Mouse (Mus musculus): ENCODE results near the gene Ppp2r5e. TPM values are rescaled to one million over a fixed set of nuclear protein-coding genes. Genes with fewer than 3 reads are reported as not detected.

The Ppp2r5e gene
- polyA plus RNA-seq, 1 experiment = 17.3 TPM

- H3K4me1 ChIP-seq (ENCODE audit: control insufficient read depth, insufficient read depth, low read length) = peaks cover 25% of the 10 kb centered on the region
- H3K4me3 ChIP-seq (ENCODE audit: insufficient read depth, low read depth, low read length) = no peak overlapping the region
- 69% methylated on average over 9 of the region's 9 CpGs for WGBS
- H3K27me3 ChIP-seq (replicated peaks; ENCODE audit: control insufficient read depth, insufficient read depth, low read length) = no peaks in the 10 kb centered on the region
- no peak for DNase-seq
- H3K27ac ChIP-seq (ENCODE audit: insufficient read depth, low read depth, low read length) = no peak overlapping the region
- no peak for TF ChIP-seq POLR2A (IDR thresholded peaks at IDR 0.05; ENCODE audit: low read depth, low read length)
- TF ChIP-seq CTCF (conservative IDR thresholded peaks at IDR 0.05; ENCODE audit: insufficient read depth, insufficient read length, low read depth, low read length) = no peak
- no peaks in the 10 kb centered on the region for H3K36me3 ChIP-seq (ENCODE audit: control insufficient read depth, insufficient read depth, low read length)
Observed at GRCm38 (mm10) chr12:75548999-75549398, 47.0 kb downstream of the Ppp2r5e start.

- no peak overlapping the region for H3K4me3 ChIP-seq (ENCODE audit: insufficient read depth, low read depth, low read length)
- TF ChIP-seq CTCF (conservative IDR thresholded peaks at IDR 0.05; ENCODE audit: insufficient read depth, insufficient read length, low read depth, low read length) (no peak), POLR2A (IDR thresholded peaks at IDR 0.05; ENCODE audit: low read depth, low read length) (no peak)
- H3K27me3 ChIP-seq (replicated peaks; ENCODE audit: control insufficient read depth, insufficient read depth, low read length) = no peaks in the 10 kb centered on the region
- DNase-seq = no peak
- whole genome bisulfite sequencing = 64% methylated on average over 3 of the region's 3 CpGs
- H3K27ac ChIP-seq (ENCODE audit: insufficient read depth, low read depth, low read length) = no peak overlapping the region
- H3K36me3 ChIP-seq (ENCODE audit: control insufficient read depth, insufficient read depth, low read length) = no peaks in the 10 kb centered on the region
- peaks cover 29% of the 10 kb centered on the region for H3K4me1 ChIP-seq (ENCODE audit: control insufficient read depth, insufficient read depth, low read length)
Observed at GRCm38 (mm10) chr12:75547174-75547573, 48.9 kb downstream of the Ppp2r5e start.

- 68% methylated on average over 5 of the region's 5 CpGs for WGBS
- Histone ChIP-seq H3K27me3 (replicated peaks; ENCODE audit: control insufficient read depth, insufficient read depth, low read length) (no peaks in the 10 kb centered on the region), H3K27ac (ENCODE audit: insufficient read depth, low read depth, low read length) (no peak overlapping the region), H3K36me3 (ENCODE audit: control insufficient read depth, insufficient read depth, low read length) (no peaks in the 10 kb centered on the region), H3K4me1 (ENCODE audit: control insufficient read depth, insufficient read depth, low read length) (peaks cover 29% of the 10 kb centered on the region), H3K4me3 (ENCODE audit: insufficient read depth, low read depth, low read length) (no peak overlapping the region)
- TF ChIP-seq POLR2A (IDR thresholded peaks at IDR 0.05; ENCODE audit: low read depth, low read length) = no peak
- TF ChIP-seq CTCF (conservative IDR thresholded peaks at IDR 0.05; ENCODE audit: insufficient read depth, insufficient read length, low read depth, low read length) = no peak
- no peak for DNase-seq
Observed at GRCm38 (mm10) chr12:75546241-75546640, 49.8 kb downstream of the Ppp2r5e start.

GRCm38 (mm10) chr12:75545431-75545925, 50.6 kb downstream of the Ppp2r5e start:
- peak; percentile 66 for DNase-seq
- Histone ChIP-seq H3K4me3 (ENCODE audit: insufficient read depth, low read depth, low read length) (no peak overlapping the region), H3K4me1 (ENCODE audit: control insufficient read depth, insufficient read depth, low read length) (peaks cover 32% of the 10 kb centered on the region), H3K27me3 (replicated peaks; ENCODE audit: control insufficient read depth, insufficient read depth, low read length) (no peaks in the 10 kb centered on the region), H3K27ac (ENCODE audit: insufficient read depth, low read depth, low read length) (no peak overlapping the region), H3K36me3 (ENCODE audit: control insufficient read depth, insufficient read depth, low read length) (no peaks in the 10 kb centered on the region)
- 53% methylated on average over 4 of the region's 4 CpGs for WGBS
- no peak for TF ChIP-seq CTCF (conservative IDR thresholded peaks at IDR 0.05; ENCODE audit: insufficient read depth, insufficient read length, low read depth, low read length)
- TF ChIP-seq POLR2A (IDR thresholded peaks at IDR 0.05; ENCODE audit: low read depth, low read length) = no peak

- Histone ChIP-seq H3K4me1 (ENCODE audit: control insufficient read depth, insufficient read depth, low read length) (peaks cover 36% of the 10 kb centered on the region), H3K27ac (ENCODE audit: insufficient read depth, low read depth, low read length) (0 out of 2 replicates have a peak overlapping the region, but pooled peaks have one; percentile 36), H3K27me3 (replicated peaks; ENCODE audit: control insufficient read depth, insufficient read depth, low read length) (no peaks in the 10 kb centered on the region), H3K36me3 (ENCODE audit: control insufficient read depth, insufficient read depth, low read length) (no peaks in the 10 kb centered on the region), H3K4me3 (ENCODE audit: insufficient read depth, low read depth, low read length) (no peak overlapping the region)
- TF ChIP-seq POLR2A (IDR thresholded peaks at IDR 0.05; ENCODE audit: low read depth, low read length) (no peak), CTCF (conservative IDR thresholded peaks at IDR 0.05; ENCODE audit: insufficient read depth, insufficient read length, low read depth, low read length) (no peak)
- DNase-seq = no peak
- 74% methylated on average over 2 of the region's 2 CpGs for WGBS
Observed at GRCm38 (mm10) chr12:75544666-75545065, 51.4 kb downstream of the Ppp2r5e start.

GRCm38 (mm10) chr12:75544259-75544658, 51.8 kb downstream of the Ppp2r5e start:
- no peak for TF ChIP-seq CTCF (conservative IDR thresholded peaks at IDR 0.05; ENCODE audit: insufficient read depth, insufficient read length, low read depth, low read length)
- TF ChIP-seq POLR2A (IDR thresholded peaks at IDR 0.05; ENCODE audit: low read depth, low read length) = no peak
- no peak overlapping the region for H3K27ac ChIP-seq (ENCODE audit: insufficient read depth, low read depth, low read length)
- no peaks in the 10 kb centered on the region for H3K27me3 ChIP-seq (replicated peaks; ENCODE audit: control insufficient read depth, insufficient read depth, low read length)
- 46% methylated on average over 2 of the region's 2 CpGs for WGBS
- no peak for DNase-seq
- no peaks in the 10 kb centered on the region for H3K36me3 ChIP-seq (ENCODE audit: control insufficient read depth, insufficient read depth, low read length)
- H3K4me1 ChIP-seq (ENCODE audit: control insufficient read depth, insufficient read depth, low read length) = peaks cover 38% of the 10 kb centered on the region
- H3K4me3 ChIP-seq (ENCODE audit: insufficient read depth, low read depth, low read length) = no peak overlapping the region

GRCm38 (mm10) chr12:75543346-75543745, 52.7 kb downstream of the Ppp2r5e start:
- no peaks in the 10 kb centered on the region for H3K36me3 ChIP-seq (ENCODE audit: control insufficient read depth, insufficient read depth, low read length)
- no peaks in the 10 kb centered on the region for H3K27me3 ChIP-seq (replicated peaks; ENCODE audit: control insufficient read depth, insufficient read depth, low read length)
- DNase-seq = no peak
- H3K4me3 ChIP-seq (ENCODE audit: insufficient read depth, low read depth, low read length) = no peak overlapping the region
- H3K4me1 ChIP-seq (ENCODE audit: control insufficient read depth, insufficient read depth, low read length) = peaks cover 34% of the 10 kb centered on the region
- H3K27ac ChIP-seq (ENCODE audit: insufficient read depth, low read depth, low read length) = no peak overlapping the region
- 68% methylated on average over 3 of the region's 3 CpGs for WGBS
- TF ChIP-seq CTCF (conservative IDR thresholded peaks at IDR 0.05; ENCODE audit: insufficient read depth, insufficient read length, low read depth, low read length) (no peak), POLR2A (IDR thresholded peaks at IDR 0.05; ENCODE audit: low read depth, low read length) (no peak)

All from kidney, adult 2 months (tissue).